Mouse (Mus musculus): ENCODE measurements around the gene Mb.

Gene Mb

GRCm38 (mm10) chr15:76973272-76973854 lies 77.1 kb downstream of the Mb start:
- no peak for DNase-seq

- no peak for DNase-seq
Observed at GRCm38 (mm10) chr15:76972661-76973060, 77.8 kb downstream of the Mb start.

Measured in kidney, postnatal 10 days (tissue).